Mouse (Mus musculus) stomach, postnatal 0 days (tissue): ENCODE results near the gene 1700023F06Rik.
A peak's percentile ranks its signal among the peaks of the same experiment; 100 is the strongest.

Source experiments
- CTCF ChIP-seq: IDR thresholded peaks from 2 replicates; pipeline ENCODE4 v1.5.1; 2016; ENCODE audit warnings: antibody characterized with exemption, low read depth, mild to moderate bottlenecking, moderate library complexity
- EP300 ChIP-seq: optimal IDR thresholded peaks from 2 replicates; pipeline ENCODE3; 2016; ENCODE audit warnings: antibody characterized with exemption

DNA sequence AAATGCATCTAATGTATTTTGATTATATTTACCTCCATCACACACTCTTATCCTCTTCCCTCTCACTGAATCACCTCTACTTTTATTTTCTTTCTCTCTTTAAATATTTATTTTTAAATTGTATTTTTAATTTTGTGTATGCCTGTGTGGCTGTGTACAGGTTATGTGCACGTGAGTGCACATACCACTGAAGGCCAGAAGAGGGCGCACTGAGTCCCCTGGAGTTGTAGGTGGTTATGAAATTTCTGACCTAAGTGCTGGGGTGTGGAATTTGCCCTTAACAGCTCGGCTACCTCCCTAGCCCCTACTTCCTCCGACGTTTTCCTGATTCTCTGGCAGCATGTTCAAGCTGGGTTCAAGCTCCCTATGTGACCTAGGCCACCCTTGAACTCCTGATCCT is 5.4 kb upstream of the 1700023F06Rik start:
- TF ChIP-seq CTCF (peak; percentile 46), EP300 (no peak)
